Mouse (Mus musculus): Measurements from ENCODE around the gene Dnm2.

GRCm38 (mm10) chr9:21472913-21473312 lies 48.2 kb downstream of the Dnm2 start:
- TF ChIP-seq POLR2A (IDR thresholded peaks at IDR 0.05; ENCODE audit: borderline replicate concordance, extremely low read depth, low read depth, low read length) (no peak), CTCF (IDR thresholded peaks at IDR 0.05; ENCODE audit: insufficient read depth, low read length) (no peak)

Data from lung, adult 2 months (tissue).